Mouse (Mus musculus) olfactory bulb, adult 2 months (tissue): Measurements from ENCODE around the gene Draxin.
"Not testable (repeated sequence)": the region's sequence is repeated elsewhere in the genome, so short reads cannot be mapped to it uniquely, and the experiment has no call there.

Experiments
- CTCF ChIP-seq: fragments of 200-500 bp; IDR thresholded peaks from 2 replicates; pipeline ENCODE4 v1.5.1; 2012; ENCODE audit warnings: low read depth, mild to moderate bottlenecking, low read length, moderate library complexity; ENCODE audit not compliant: insufficient read depth
- POLR2A ChIP-seq: fragments of 200-500 bp; IDR thresholded peaks from 2 replicates; pipeline ENCODE4 v1.6.1; 2012; ENCODE audit warnings: mild to moderate bottlenecking, low read depth, low read length, moderate library complexity; ENCODE audit not compliant: insufficient read depth

DNA sequence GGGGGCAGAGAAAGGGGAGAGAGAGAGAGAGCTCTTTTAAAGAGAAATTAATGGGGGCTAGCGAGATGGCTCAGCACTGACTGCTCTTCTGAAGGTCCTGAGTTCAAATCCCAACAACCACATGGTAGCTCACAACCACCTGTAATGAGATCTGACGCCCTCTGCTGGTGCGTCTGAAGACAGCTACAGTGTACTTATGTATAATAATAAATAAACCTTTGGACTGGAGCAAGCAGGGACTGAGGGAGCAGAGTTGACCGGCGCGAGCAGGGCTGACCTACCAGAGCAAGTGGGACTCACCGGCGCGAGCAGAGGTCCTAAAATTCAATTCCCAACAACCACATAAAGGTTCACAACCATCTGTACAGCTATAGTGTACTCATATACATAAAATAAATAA lies 10.9 kb downstream of the Draxin start:
- TF ChIP-seq CTCF, POLR2A: not testable (repeated sequence)
